7 mouse cellular contexts compared by ENCODE assay signal in the genomic region with DNA sequence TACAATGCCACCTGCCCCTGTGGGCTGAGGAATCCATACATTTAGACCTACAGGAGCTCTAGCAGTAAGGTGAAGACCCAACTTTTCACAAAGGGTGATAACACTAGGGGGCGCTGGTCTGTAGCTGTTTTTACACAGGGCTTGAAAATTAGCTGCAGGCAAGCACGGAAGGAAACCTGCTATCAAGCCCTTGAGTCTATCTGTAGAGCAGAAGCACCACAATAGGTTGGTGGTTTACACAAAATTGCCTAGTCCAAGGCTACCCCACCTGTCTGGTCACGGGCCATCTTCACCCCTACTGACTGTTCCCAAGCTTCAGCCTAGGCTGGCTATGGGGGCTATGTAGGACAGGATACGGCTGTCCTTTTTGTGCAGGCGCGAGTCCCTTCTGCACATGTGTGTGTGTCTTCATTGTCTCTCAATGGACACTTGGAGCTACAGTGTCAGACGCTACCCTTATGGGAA. TPM values are rescaled to one million over a fixed set of nuclear protein-coding genes. Genes with fewer than 3 reads are reported as not detected.
DNase-seq lines count a peak whose midpoint lies in the region; ATAC-seq and TF ChIP-seq lines count a peak whose summit lies in the region.

No protein-coding gene starts in this region.

- ATAC-seq in limb, embryonic 11.5 days (ENCODE audit: insufficient number of reproducible peaks, low FRiP score, low TSS enrichment, low read depth), result 0 out of 2 replicates have a peak, but pooled peaks have one; percentile 18
- ATAC-seq in midbrain, embryonic 12.5 days (ENCODE audit: low FRiP score, low read depth), result peak; percentile 63

- WGBS in embryonic facial prominence, embryonic 10.5 days, result 35% methylated on average over 7 of the region's 7 CpGs
- 41% methylated on average over 7 of the region's 7 CpGs for WGBS in limb, embryonic 11.5 days
- WGBS in midbrain, embryonic 12.5 days, result 41% methylated on average over 7 of the region's 7 CpGs
- WGBS in small intestine, adult 2 months, result 31% methylated on average over 7 of the region's 7 CpGs

- H3K27me3 ChIP-seq in embryonic facial prominence, embryonic 10.5 days (replicated peaks; ENCODE audit: low read depth, poor library complexity, severe bottlenecking), result no peaks in the 10 kb centered on the region
- H3K27me3 ChIP-seq in limb, embryonic 11.5 days (ENCODE audit: control insufficient read depth, insufficient read depth, low read length), result no peaks in the 10 kb centered on the region
- no peaks in the 10 kb centered on the region for H3K27me3 ChIP-seq in midbrain, embryonic 12.5 days
- no peaks in the 10 kb centered on the region for H3K27me3 ChIP-seq in small intestine, adult 2 months (ENCODE audit: control insufficient read depth, insufficient read depth, low read length)

- DNase-seq in adrenal gland, postnatal 14 days, result peak; percentile 89
- peak; percentile 67 for DNase-seq in embryonic facial prominence, embryonic 10.5 days (ENCODE audit: low spot score)
- peak; percentile 77 to 92 for DNase-seq in heart, adult 18-20 months
- DNase-seq in kidney, adult 18-20 months, result peak; percentile 81
- DNase-seq in limb, embryonic 11.5 days (ENCODE audit: low spot score), result peak; percentile 73

- peak; percentile 63; the same call in 1 of the 2 replicates for TF ChIP-seq CTCF in small intestine, adult 2 months (IDR thresholded peaks at IDR 0.05; ENCODE audit: extremely low read depth, insufficient read length, insufficient replicate concordance, low read depth, low read length)

- peak overlapping the region; percentile 87 for H3K27ac ChIP-seq in embryonic facial prominence, embryonic 10.5 days (replicated peaks)
- peak overlapping the region; percentile 36; the same call in 1 of the 2 replicates for H3K27ac ChIP-seq in limb, embryonic 11.5 days (replicated peaks; ENCODE audit: low read depth, low read length)
- peak overlapping the region; percentile 69 for H3K27ac ChIP-seq in midbrain, embryonic 12.5 days (replicated peaks)
- peak overlapping the region; percentile 93 for H3K27ac ChIP-seq in small intestine, adult 2 months (ENCODE audit: insufficient read depth, low read depth, low read length)

- H3K4me3 ChIP-seq in embryonic facial prominence, embryonic 10.5 days, result peak overlapping the region; percentile 63
- H3K4me3 ChIP-seq in limb, embryonic 11.5 days (ENCODE audit: low read depth, low read length), result peak overlapping the region; percentile 33; the same call in 1 of the 2 replicates
- H3K4me3 ChIP-seq in midbrain, embryonic 12.5 days, result peak overlapping the region; percentile 43
- peak overlapping the region; percentile 77 for H3K4me3 ChIP-seq in small intestine, adult 2 months (ENCODE audit: low read depth, low read length)

- peaks cover 10% of the 10 kb centered on the region for H3K4me1 ChIP-seq in embryonic facial prominence, embryonic 10.5 days
- H3K4me1 ChIP-seq in limb, embryonic 11.5 days (ENCODE audit: control insufficient read depth, insufficient read depth, low read length), result no peaks in the 10 kb centered on the region
- H3K4me1 ChIP-seq in midbrain, embryonic 12.5 days, result peaks cover 8% of the 10 kb centered on the region
- H3K4me1 ChIP-seq in small intestine, adult 2 months (ENCODE audit: control insufficient read depth, insufficient read depth, insufficient read length, low read length), result peaks cover 2% of the 10 kb centered on the region; the same call in 1 of the 2 replicates

- H3K4me2 ChIP-seq in limb, embryonic 11.5 days (ENCODE audit: low read depth, severe bottlenecking), result peak overlapping the region; percentile 46; the same call in 1 of the 2 replicates
- H3K4me2 ChIP-seq in midbrain, embryonic 12.5 days (replicated peaks), result peak overlapping the region; percentile 52

- peak overlapping the region; percentile 55 for H3K9ac ChIP-seq in limb, embryonic 11.5 days (ENCODE audit: low read length)
- 0 out of 2 replicates have a peak overlapping the region, but pooled peaks have one; percentile 58 for H3K9ac ChIP-seq in midbrain, embryonic 12.5 days (replicated peaks)

- 0 out of 2 replicates have a peak, but pooled peaks cover 4% of the 10 kb centered on the region for H3K9me3 ChIP-seq in embryonic facial prominence, embryonic 10.5 days
- H3K9me3 ChIP-seq in limb, embryonic 11.5 days (ENCODE audit: control insufficient read depth, low read length), result no peaks in the 10 kb centered on the region
- no peaks in the 10 kb centered on the region for H3K9me3 ChIP-seq in midbrain, embryonic 12.5 days

- H3K36me3 ChIP-seq in embryonic facial prominence, embryonic 10.5 days (replicated peaks), result peaks cover 49% of the 10 kb centered on the region
- H3K36me3 ChIP-seq in limb, embryonic 11.5 days (ENCODE audit: control insufficient read depth, insufficient read depth, low read length), result peaks cover 6% of the 10 kb centered on the region
- H3K36me3 ChIP-seq in midbrain, embryonic 12.5 days, result peaks cover 41% of the 10 kb centered on the region
- peaks cover 15% of the 10 kb centered on the region for H3K36me3 ChIP-seq in small intestine, adult 2 months (ENCODE audit: control insufficient read depth, insufficient read depth, low read length)

- TF ChIP-seq POLR2A in small intestine, adult 2 months (IDR thresholded peaks at IDR 0.05; ENCODE audit: low read depth, low read length), result no peak

RNA-seq across cellular contexts. Expression of gene Zscan22, which starts 11.9 kb away (rescaled TPM):
- 11.0 and 12.5 TPM in 2 replicates for total RNA-seq in adrenal gland, postnatal 14 days (2021)
- polyA plus RNA-seq in embryonic facial prominence, embryonic 10.5 days (2016; fragmentation: Nextera tagmentation; extraction: Ambion mirVana), result 19.7 and 20.1 TPM in 2 replicates
- 1 to 10 TPM; 5.5 to 5.8 TPM for total RNA-seq in heart, adult 18-20 months (2021)
- polyA plus RNA-seq in limb, embryonic 11.5 days (2014; fragmentation: Nextera tagmentation; extraction: Ambion mirVana), result 28.1 and 29.0 TPM in 2 replicates
- polyA plus RNA-seq in midbrain, embryonic 12.5 days (2016; fragmentation: Nextera tagmentation; extraction: Ambion mirVana), result 11.2 and 11.8 TPM in 2 replicates
- 4.0 and 5.6 TPM in 2 replicates for polyA plus RNA-seq in small intestine, adult 2 months (2012; rRNA removed)

RNA-seq across cellular contexts. Expression of gene Rps5, which starts 12.6 kb away (rescaled TPM):
- total RNA-seq in adrenal gland, postnatal 14 days (2021), result 842 and 996 TPM in 2 replicates
- 1,112 and 1,123 TPM in 2 replicates for polyA plus RNA-seq in embryonic facial prominence, embryonic 10.5 days (2016; fragmentation: Nextera tagmentation; extraction: Ambion mirVana)
- 100 to 1,000 TPM; 575 to 632 TPM for total RNA-seq in heart, adult 18-20 months (2021)
- polyA plus RNA-seq in limb, embryonic 11.5 days (2014; fragmentation: Nextera tagmentation; extraction: Ambion mirVana), result 1,067 and 1,071 TPM in 2 replicates
- polyA plus RNA-seq in midbrain, embryonic 12.5 days (2016; fragmentation: Nextera tagmentation; extraction: Ambion mirVana), result 603 and 620 TPM in 2 replicates
- polyA plus RNA-seq in small intestine, adult 2 months (2012; rRNA removed), result 1,663 and 2,242 TPM in 2 replicates

RNA-seq across cellular contexts. Expression of gene Rnf225, which starts 17.7 kb away (rescaled TPM):
- total RNA-seq in adrenal gland, postnatal 14 days (2021), result 0.41 and 0.52 TPM in 2 replicates
- polyA plus RNA-seq in embryonic facial prominence, embryonic 10.5 days (2016; fragmentation: Nextera tagmentation; extraction: Ambion mirVana), result 0.67 and 1.0 TPM in 2 replicates
- under 1 TPM; 0.17 to 0.39 TPM for total RNA-seq in heart, adult 18-20 months (2021)
- 0.57 and 0.59 TPM in 2 replicates for polyA plus RNA-seq in limb, embryonic 11.5 days (2014; fragmentation: Nextera tagmentation; extraction: Ambion mirVana)
- polyA plus RNA-seq in midbrain, embryonic 12.5 days (2016; fragmentation: Nextera tagmentation; extraction: Ambion mirVana), result 0.79 and 0.93 TPM in 2 replicates
- polyA plus RNA-seq in small intestine, adult 2 months (2012; rRNA removed), result 0.22 and 0.41 TPM in 2 replicates

RNA-seq across cellular contexts. Expression of gene Zfp128, which starts 28.6 kb away (rescaled TPM):
- total RNA-seq in adrenal gland, postnatal 14 days (2021), result 3.7 and 4.7 TPM in 2 replicates
- polyA plus RNA-seq in embryonic facial prominence, embryonic 10.5 days (2016; fragmentation: Nextera tagmentation; extraction: Ambion mirVana), result 5.7 and 6.6 TPM in 2 replicates
- 1 to 10 TPM; 2.9 to 3.1 TPM for total RNA-seq in heart, adult 18-20 months (2021)
- 6.3 and 7.7 TPM in 2 replicates for polyA plus RNA-seq in limb, embryonic 11.5 days (2014; fragmentation: Nextera tagmentation; extraction: Ambion mirVana)
- 5.5 and 6.5 TPM in 2 replicates for polyA plus RNA-seq in midbrain, embryonic 12.5 days (2016; fragmentation: Nextera tagmentation; extraction: Ambion mirVana)
- polyA plus RNA-seq in small intestine, adult 2 months (2012; rRNA removed), result 0.15 TPM in 2 replicates

RNA-seq across cellular contexts. Expression of gene Zfp324, which starts 56.1 kb away (rescaled TPM):
- 8.0 and 9.5 TPM in 2 replicates for total RNA-seq in adrenal gland, postnatal 14 days (2021)
- polyA plus RNA-seq in embryonic facial prominence, embryonic 10.5 days (2016; fragmentation: Nextera tagmentation; extraction: Ambion mirVana), result 11.8 and 12.5 TPM in 2 replicates
- 1 to 10 TPM; 2.3 to 2.4 TPM for total RNA-seq in heart, adult 18-20 months (2021)
- polyA plus RNA-seq in limb, embryonic 11.5 days (2014; fragmentation: Nextera tagmentation; extraction: Ambion mirVana), result 8.2 and 10.2 TPM in 2 replicates
- polyA plus RNA-seq in midbrain, embryonic 12.5 days (2016; fragmentation: Nextera tagmentation; extraction: Ambion mirVana), result 14.2 and 15.5 TPM in 2 replicates
- 3.1 and 3.5 TPM in 2 replicates for polyA plus RNA-seq in small intestine, adult 2 months (2012; rRNA removed)

Comparison
In these comparisons a context has a peak if more than half of its experiments do, and no peak if none do; other contexts are left out.
1. Peak in every context shown above with its lines: DNase-seq, ATAC-seq, H3K4me3 ChIP-seq and H3K27ac ChIP-seq.
2. H3K27ac ChIP-seq: peak in every context shown above with its lines; median percentile 93 in small intestine, adult 2 months; 87 in embryonic facial prominence, embryonic 10.5 days; 69 in midbrain, embryonic 12.5 days; 36 in limb, embryonic 11.5 days.